Mouse (Mus musculus) brain, embryonic 14.5 days (tissue): ENCODE data around the gene Capn7. TPM values are rescaled to one million over a fixed set of nuclear protein-coding genes. Genes with fewer than 3 reads are reported as not detected.

Source experiments
- DNase-seq: peaks from one replicate; pipeline ENCODE4 v3.0.0-alpha.2; 2011; ENCODE audit warnings: low read depth
- CTCF ChIP-seq: fragments of 200-500 bp; IDR thresholded peaks from 2 replicates; pipeline ENCODE4 v1.5.1; 2012; ENCODE audit warnings: inconsistent platforms, mild to moderate bottlenecking, moderate library complexity, borderline replicate concordance; ENCODE audit not compliant: insufficient read depth, insufficient read length; ENCODE audit errors: extremely low read depth
- POLR2A ChIP-seq: fragments of 200-500 bp; IDR thresholded peaks from 2 replicates; pipeline ENCODE4 v1.6.1; 2012; ENCODE audit warnings: mild to moderate bottlenecking, inconsistent platforms, borderline replicate concordance; ENCODE audit not compliant: poor library complexity, insufficient read depth, insufficient read length, severe bottlenecking; ENCODE audit errors: extremely low read depth
- polyA plus RNA-seq: library from polyadenylated mRNA; depleted of rRNA; stranded (reverse); fragments of >200 nt; gene quantifications from 2 replicates; pipeline ENCODE4 v1.2.3, GENCODE M21; 2012

The Capn7 gene
- polyA plus RNA-seq, 1 experiment, result 67.7 TPM

GRCm38 (mm10) chr14:31388086-31388872 lies 51.8 kb downstream of the Capn7 start:
- TF ChIP-seq CTCF (no peak), POLR2A (no peak)
- no peak for DNase-seq

- no peak for TF ChIP-seq CTCF
- TF ChIP-seq POLR2A, result no peak
- no peak for DNase-seq
These were observed 53.1 kb downstream of the Capn7 start for GRCm38 (mm10) chr14:31389421-31390147.

DNA sequence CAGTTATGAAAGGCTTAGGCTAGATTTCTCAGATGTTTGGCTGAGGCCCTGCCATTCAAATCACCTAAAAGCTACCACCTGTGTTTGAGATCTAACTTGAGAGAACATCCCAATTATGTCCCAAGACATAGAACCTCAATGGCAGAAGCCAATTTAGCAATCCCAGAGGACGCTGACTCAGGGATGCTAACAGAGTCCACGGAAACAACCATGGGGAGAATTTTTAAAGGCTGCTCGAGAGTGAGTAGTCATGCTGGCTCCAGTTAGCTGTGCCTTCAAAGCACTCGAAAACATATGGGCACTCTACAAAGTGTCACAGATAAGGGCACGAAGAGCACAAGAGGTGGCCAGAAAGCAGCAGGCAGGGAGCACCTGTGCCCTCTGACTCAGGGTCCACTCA lies 55.9 kb downstream of the Capn7 start:
- TF ChIP-seq CTCF (no peak), POLR2A (no peak)
- no peak for DNase-seq

GRCm38 (mm10) chr14:31392873-31393545 lies 56.6 kb downstream of the Capn7 start:
- no peak for TF ChIP-seq CTCF
- no peak for TF ChIP-seq POLR2A

DNA sequence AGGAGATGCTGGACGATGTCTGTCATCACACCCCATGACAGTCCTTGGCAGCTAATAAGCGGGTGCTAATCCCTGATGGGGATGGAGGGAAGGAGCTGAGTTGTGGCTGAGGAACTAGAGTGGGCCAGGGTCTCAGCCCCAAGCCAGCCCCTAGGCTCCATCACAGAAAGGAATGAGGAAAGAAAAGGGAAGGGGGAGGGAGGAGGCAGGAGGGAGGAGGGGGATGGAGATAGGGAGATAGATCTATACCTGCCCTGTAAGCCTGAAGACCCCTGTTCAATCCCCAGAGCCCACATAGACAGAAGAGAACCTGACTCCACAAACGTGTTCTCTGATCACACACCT lies 57.1 kb downstream of the Capn7 start:
- TF ChIP-seq POLR2A (no peak), CTCF (no peak)
- no peak for DNase-seq

More at GRCm38 (mm10) chr14:31392873-31393545, 56.6 kb downstream of the Capn7 start:
- no peak for DNase-seq

GRCm38 (mm10) chr14:31393936-31394630 lies 57.6 kb downstream of the Capn7 start:
- TF ChIP-seq POLR2A (no peak), CTCF (no peak)
- DNase-seq, result no peak

DNA sequence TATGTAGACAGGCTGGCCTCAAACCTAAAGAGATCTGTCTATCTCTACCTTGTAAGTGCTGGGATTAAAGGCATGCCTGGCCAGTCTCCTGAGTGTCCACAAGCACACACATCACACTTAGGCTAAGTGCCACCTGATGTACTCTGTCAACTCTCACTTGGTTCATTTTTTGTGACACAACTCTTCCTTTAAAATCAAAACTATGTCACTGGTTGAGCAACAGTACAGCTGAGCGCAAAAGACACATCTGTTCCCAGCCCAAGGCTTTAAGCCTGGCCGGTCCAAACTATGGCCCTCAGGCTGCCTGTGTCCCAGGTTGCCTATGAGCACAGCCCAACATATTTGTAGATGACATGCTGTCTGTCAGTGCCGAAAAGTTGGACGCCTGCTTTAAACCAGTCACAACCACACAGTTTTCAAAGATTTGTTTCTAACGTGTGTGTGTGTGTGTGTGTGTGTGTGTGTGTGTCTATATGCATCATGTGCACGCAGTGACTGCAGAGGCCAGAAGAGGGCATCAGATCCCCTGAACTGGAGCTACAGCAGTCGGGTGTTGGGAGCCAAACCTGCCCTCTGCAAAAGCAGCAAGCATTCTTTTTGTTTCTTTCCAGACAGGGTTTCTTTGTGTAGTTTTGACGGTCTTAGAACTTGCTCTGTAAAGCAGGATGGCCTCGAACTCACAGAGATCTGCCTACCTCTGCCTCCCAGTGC lies 58.5 kb downstream of the Capn7 start:
- TF ChIP-seq POLR2A, result no peak
- no peak for TF ChIP-seq CTCF

GRCm38 (mm10) chr14:31395629-31396199 lies 59.3 kb downstream of the Capn7 start:
- DNase-seq, result no peak
- TF ChIP-seq CTCF (no peak), POLR2A (no peak)

More for the DNA sequence above, 58.5 kb downstream of the Capn7 start:
- no peak for DNase-seq

DNA sequence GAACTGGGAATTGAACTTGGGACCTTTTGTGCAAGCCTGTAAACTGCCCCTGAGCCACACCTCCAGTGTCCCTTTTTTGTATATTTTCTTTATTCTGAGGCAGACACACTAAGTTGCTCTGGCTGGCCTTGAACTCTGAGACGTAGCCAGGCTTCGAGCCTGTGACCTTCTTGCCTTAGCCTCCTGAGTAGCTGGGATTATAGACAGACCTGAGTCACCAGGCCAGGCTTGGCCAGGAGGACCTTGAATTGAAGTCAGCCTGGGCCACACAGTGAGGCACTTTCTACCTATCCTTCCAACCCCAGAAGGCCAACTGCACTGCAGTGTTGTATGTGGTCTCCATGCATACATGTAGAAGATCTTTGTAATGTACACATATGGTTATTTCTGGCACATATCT lies 60.0 kb downstream of the Capn7 start:
- TF ChIP-seq CTCF, result no peak
- no peak for TF ChIP-seq POLR2A
- no peak for DNase-seq

DNA sequence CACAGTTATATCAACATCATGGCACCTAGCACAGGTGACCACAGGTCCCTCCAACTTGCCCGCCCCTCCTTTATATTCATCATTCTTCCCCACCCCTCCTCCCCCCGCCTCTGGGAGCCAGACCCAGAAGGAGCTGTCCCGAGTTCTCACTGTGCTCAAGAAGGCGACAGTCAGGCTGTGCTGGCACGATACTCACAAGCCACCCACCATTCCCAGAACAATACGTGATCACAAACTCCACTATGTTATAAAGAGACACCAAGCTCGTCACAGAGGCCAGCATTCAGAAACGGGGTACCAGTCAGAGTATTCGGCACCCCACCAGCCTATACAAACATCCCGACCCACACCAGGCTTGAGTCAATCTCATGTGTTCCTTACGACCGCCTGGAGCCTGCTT lies 60.9 kb downstream of the Capn7 start:
- no peak for DNase-seq
- no peak for TF ChIP-seq CTCF
- TF ChIP-seq POLR2A, result no peak
